Mouse (Mus musculus) forebrain, postnatal 0 days (tissue): ENCODE data around the gene Arhgap44. TPM values are rescaled to one million over a fixed set of nuclear protein-coding genes. Genes with fewer than 3 reads are reported as not detected.

Experiments used
- ATAC-seq: fragments of 200-750 bp; cut with Nextera tagmentation; 2 replicates; pipeline ENCODE4 v1.8.0; 2017; ENCODE audit warnings: mild to moderate bottlenecking, moderate library complexity
- DNase-seq: peaks from one replicate; pipeline ENCODE4 v3.0.0-alpha.2; 2015
- H3K27ac ChIP-seq: fragments of 300-500 bp; sonication (generic); 2 replicates; pipeline ENCODE4 v1.5.1; 2014; ENCODE audit warnings: low read depth, mild to moderate bottlenecking, antibody characterized with exemption, low read length, moderate library complexity, mixed read lengths
- H3K27me3 ChIP-seq: fragments of 300-500 bp; sonication (generic); 2 replicates; pipeline ENCODE4 v1.6.1; 2014; ENCODE audit warnings: mild to moderate bottlenecking, low read length, mixed read lengths; ENCODE audit not compliant: insufficient read depth
- H3K36me3 ChIP-seq: fragments of 300-500 bp; sonication (generic); 2 replicates; pipeline ENCODE4 v1.6.1; 2014; ENCODE audit warnings: mild to moderate bottlenecking, moderate library complexity; ENCODE audit not compliant: insufficient read depth
- H3K4me1 ChIP-seq: fragments of 300-500 bp; sonication (generic); 2 replicates; pipeline ENCODE4 v1.6.1; 2014; ENCODE audit warnings: antibody characterized with exemption; ENCODE audit not compliant: insufficient read depth
- H3K4me2 ChIP-seq: fragments of 300-500 bp; sonication (generic); 2 replicates; pipeline ENCODE4 v1.6.1; 2014; ENCODE audit warnings: low read depth, mild to moderate bottlenecking, moderate library complexity
- H3K4me3 ChIP-seq: fragments of 300-500 bp; sonication (generic); 2 replicates; pipeline ENCODE4 v1.5.1; 2014; ENCODE audit warnings: low read depth, low read length, mixed read lengths
- H3K9ac ChIP-seq: fragments of 300-500 bp; sonication (generic); 2 replicates; pipeline ENCODE4 v1.6.1; 2014; ENCODE audit warnings: mild to moderate bottlenecking
- H3K9me3 ChIP-seq: fragments of 300-500 bp; sonication (generic); 2 replicates; pipeline ENCODE4 v1.6.1; 2016; ENCODE audit warnings: low read length
- CTCF ChIP-seq: sonication (generic); IDR thresholded peaks from 2 replicates; pipeline ENCODE4 v1.5.1; 2016; ENCODE audit warnings: antibody characterized with exemption, control low read depth, low read depth
- WGBS: fragments of 180-500 bp; shearing (Covaris S2); extraction: QIAGEN DNeasy Blood & Tissue Kit; methylation state at CpG from one replicate; pipeline ENCODE4 v1.1.7; 2014; 5-methylcytosine and 5-hydroxymethylcytosine counted together
- polyA plus RNA-seq: library from polyadenylated mRNA; unstranded; fragments of >200 nt; fragmentation: Nextera tagmentation; extraction: Ambion mirVana; gene quantifications from 2 replicates; pipeline ENCODE4 v1.2.1, GENCODE M21; 2015
- total RNA-seq: library from RNA; depleted of rRNA; stranded (reverse); fragments of >200 nt; gene quantifications from 2 replicates; pipeline ENCODE4 v1.2.3, GENCODE M21; 2014

The Arhgap44 gene
- total and polyA plus RNA-seq, 2 experiments from 2014 or later: 17.4 to 29.6 TPM

DNA sequence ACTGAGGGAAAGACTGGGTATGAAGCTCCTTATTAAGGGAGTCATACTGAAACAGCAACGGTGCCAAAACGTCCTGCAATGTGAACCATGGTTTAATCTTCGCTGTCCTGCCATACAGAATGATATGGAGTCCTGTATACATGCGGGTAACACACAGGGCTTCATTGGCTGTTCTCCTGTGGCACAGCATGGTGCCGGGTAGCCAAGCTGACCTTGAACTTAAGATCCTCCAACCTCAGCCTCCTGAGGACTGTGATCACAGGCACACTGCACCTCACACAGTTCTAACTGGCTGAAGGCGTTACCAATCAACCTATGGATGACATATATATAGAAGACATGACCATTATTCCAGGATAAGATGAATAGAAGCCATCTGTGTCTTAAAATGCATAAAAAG, 72.4 kb downstream of the Arhgap44 start:
- no peaks in the 10 kb centered on the region for H3K36me3 ChIP-seq
- no peak for TF ChIP-seq CTCF
- no peaks in the 10 kb centered on the region for H3K27me3 ChIP-seq
- H3K27ac ChIP-seq: no peak overlapping the region
- no peak for ATAC-seq
- no peak overlapping the region for H3K9ac ChIP-seq
- 86% methylated on average over 6 of the region's 6 CpGs for WGBS
- no peak for DNase-seq
- H3K4me2 ChIP-seq: no peak overlapping the region
- no peaks in the 10 kb centered on the region for H3K4me1 ChIP-seq
- no peaks in the 10 kb centered on the region for H3K9me3 ChIP-seq
- no peak overlapping the region for H3K4me3 ChIP-seq

DNA sequence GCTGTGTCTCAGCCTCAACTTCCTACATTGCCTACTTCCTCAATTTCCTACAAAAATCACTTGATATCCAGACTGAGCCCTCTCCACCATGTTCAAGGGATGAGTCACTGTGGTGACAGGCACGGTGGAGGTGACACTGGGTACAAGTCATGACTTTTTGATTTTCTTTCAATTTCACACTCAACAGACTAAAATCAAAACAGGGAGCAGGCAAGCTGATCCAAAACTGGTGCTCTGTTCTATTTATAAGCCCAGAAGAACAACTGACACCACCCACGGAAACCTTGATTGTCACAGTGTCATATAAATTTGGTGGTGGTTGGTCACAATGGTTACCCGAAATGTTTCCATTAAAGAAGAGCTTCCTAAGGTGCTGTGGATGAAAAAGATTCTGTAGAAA, 72.8 kb downstream of the Arhgap44 start:
- H3K4me1 ChIP-seq: no peaks in the 10 kb centered on the region
- DNase-seq (no peak), ATAC-seq (no peak)
- no peak for TF ChIP-seq CTCF
- no peaks in the 10 kb centered on the region for H3K36me3 ChIP-seq
- no peak overlapping the region for H3K4me3 ChIP-seq
- no peaks in the 10 kb centered on the region for H3K9me3 ChIP-seq
- no peaks in the 10 kb centered on the region for H3K27me3 ChIP-seq
- H3K27ac ChIP-seq: no peak overlapping the region
- H3K9ac ChIP-seq: no peak overlapping the region
- no peak overlapping the region for H3K4me2 ChIP-seq
- WGBS: 91% methylated on average over 3 of the region's 3 CpGs

DNA sequence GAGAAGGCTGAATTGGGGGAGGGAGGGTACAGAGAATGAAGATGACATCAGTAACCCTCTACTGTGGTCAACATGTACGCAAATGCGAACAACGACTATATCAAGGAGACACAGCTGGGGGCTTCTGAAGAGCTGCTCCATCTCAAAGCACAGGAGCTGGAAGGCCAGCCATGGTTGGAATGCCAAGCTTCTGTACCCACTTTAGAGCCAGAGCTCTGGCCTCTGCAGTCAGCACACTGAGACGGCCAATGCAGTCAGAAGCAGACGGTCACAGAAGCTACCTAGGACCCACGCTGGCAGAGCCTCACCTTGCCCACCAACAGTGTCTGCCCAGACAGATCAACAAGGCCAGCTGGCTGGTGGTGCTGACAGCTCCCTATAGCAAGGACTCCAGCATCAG, 73.5 kb downstream of the Arhgap44 start:
- Histone ChIP-seq H3K4me2 (no peak overlapping the region), H3K36me3 (no peaks in the 10 kb centered on the region), H3K4me1 (no peaks in the 10 kb centered on the region), H3K27me3 (no peaks in the 10 kb centered on the region), H3K27ac (no peak overlapping the region), H3K9ac (no peak overlapping the region), H3K9me3 (no peaks in the 10 kb centered on the region), H3K4me3 (no peak overlapping the region)
- TF ChIP-seq CTCF: no peak
- ATAC-seq: no peak
- DNase-seq: no peak
- WGBS: 89% methylated on average over 6 of the region's 6 CpGs

DNA sequence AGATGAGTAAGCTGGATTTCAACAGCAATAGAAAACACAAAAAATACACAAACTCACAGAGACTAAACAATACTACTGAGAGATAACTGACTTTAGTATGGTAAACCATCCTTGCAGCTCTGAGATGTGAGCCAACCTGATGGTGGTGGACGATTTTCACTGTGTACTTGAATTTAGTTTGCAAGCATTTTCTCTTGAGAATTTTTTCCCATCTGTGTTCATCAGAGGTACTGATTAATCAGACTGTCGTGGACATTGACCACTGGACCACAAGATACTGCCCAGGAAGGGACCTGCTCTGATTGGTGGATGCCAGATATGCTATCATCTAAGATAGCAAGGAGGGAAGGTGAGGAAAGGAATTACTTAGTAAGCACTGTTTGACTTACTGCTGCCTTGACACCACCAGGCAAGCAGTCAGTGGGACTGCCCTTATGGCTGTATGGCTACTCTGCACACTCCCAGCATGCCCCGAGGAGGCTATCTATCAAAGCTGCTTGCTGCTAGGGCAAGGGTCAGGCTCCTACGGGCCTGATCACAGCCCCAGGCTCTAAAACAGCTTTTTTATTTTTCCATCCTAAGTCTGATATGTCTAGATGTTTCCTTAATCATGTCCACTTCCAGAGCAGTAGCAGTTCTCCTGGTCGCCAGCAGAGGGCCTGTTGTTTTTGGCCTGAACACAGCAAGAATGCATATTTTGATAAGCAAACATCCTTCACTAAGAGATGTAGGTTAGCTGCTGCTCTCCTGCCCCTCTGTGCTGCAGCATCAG, 74.1 kb downstream of the Arhgap44 start:
- WGBS: 62% methylated on average over 5 of the region's 5 CpGs
- Histone ChIP-seq H3K4me1 (no peaks in the 10 kb centered on the region), H3K27ac (no peak overlapping the region), H3K27me3 (no peaks in the 10 kb centered on the region), H3K9me3 (no peaks in the 10 kb centered on the region), H3K4me3 (no peak overlapping the region), H3K36me3 (no peaks in the 10 kb centered on the region), H3K9ac (no peak overlapping the region), H3K4me2 (no peak overlapping the region)
- DNase-seq (peak; percentile 39), ATAC-seq (peak; percentile 25; the same call in 1 of the 2 replicates)
- TF ChIP-seq CTCF: peak; percentile 82

DNA sequence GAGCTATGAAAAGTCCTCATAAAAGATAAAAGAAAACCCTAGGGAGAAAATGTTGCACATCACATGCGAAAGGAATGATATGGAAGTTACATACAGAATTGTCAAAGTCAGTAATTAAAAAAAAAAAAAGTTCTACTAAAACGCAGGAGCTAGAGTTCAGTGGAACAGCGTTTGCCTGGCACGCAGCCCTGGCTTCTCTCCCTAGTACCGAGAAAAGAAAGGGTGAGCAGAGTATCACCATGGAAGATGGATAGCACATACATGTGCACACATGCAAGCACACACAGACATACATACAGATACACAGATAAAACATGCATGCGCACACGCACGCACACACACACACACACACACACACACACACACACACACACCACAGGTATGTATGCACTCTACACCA, 82.0 kb downstream of the Arhgap44 start:
- H3K4me3 ChIP-seq: no peak overlapping the region
- no peak overlapping the region for H3K27ac ChIP-seq
- no peaks in the 10 kb centered on the region for H3K4me1 ChIP-seq
- DNase-seq (no peak), ATAC-seq (no peak)
- no peaks in the 10 kb centered on the region for H3K9me3 ChIP-seq
- no peaks in the 10 kb centered on the region for H3K27me3 ChIP-seq
- H3K4me2 ChIP-seq: no peak overlapping the region
- no peak overlapping the region for H3K9ac ChIP-seq
- no peaks in the 10 kb centered on the region for H3K36me3 ChIP-seq
- no peak for TF ChIP-seq CTCF
- 80% methylated on average over 8 of the region's 8 CpGs for WGBS

DNA sequence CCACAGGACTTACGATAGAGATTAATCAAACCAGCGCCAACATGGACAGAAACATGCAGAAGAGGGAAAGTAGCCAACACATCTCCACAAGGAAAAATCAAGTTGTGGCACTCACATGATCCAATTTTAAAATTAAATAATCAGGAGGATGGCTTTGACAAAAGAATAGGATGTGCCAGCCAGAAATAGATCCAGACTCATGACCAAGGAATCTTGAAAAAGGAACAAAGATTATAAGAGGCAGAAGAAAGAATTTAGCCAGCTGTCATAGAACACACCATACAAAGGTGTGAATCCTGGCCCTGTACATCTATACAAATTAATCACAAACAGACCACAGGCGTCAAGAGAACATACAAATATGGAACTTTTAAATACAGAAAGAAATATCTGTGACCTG, 82.5 kb downstream of the Arhgap44 start:
- Histone ChIP-seq H3K4me2 (no peak overlapping the region), H3K36me3 (no peaks in the 10 kb centered on the region), H3K4me1 (no peaks in the 10 kb centered on the region), H3K9me3 (no peaks in the 10 kb centered on the region), H3K27ac (no peak overlapping the region), H3K9ac (no peak overlapping the region), H3K27me3 (no peaks in the 10 kb centered on the region), H3K4me3 (no peak overlapping the region)
- no peak for TF ChIP-seq CTCF
- ATAC-seq (no peak), DNase-seq (no peak)
- WGBS: 83% methylated on average over 3 of the region's 3 CpGs

DNA sequence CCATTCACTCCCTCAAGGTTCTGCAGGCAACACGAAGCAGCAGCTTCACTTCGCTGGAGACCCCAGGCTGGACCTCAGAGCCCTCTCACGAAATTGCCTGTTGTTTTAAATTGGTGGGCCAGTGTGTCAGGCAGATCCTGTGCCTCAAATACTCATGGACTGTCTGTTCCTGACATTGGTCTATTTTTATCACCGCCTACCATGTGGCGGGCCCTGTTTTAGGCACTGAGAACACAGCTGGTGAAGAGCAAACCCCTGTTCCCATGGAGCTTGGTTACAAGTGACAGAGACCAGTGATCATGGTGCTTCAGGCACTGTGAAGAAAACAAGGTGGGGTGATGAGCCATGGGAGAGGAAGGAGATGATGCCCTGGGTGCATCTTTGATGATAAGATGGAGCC, 93.2 kb downstream of the Arhgap44 start:
- H3K4me2 ChIP-seq: no peak overlapping the region
- H3K9ac ChIP-seq: no peak overlapping the region
- no peaks in the 10 kb centered on the region for H3K27me3 ChIP-seq
- no peaks in the 10 kb centered on the region for H3K4me1 ChIP-seq
- no peak for DNase-seq
- peaks cover 10% of the 10 kb centered on the region; the same call in 1 of the 2 replicates for H3K36me3 ChIP-seq
- ATAC-seq: no peak
- H3K27ac ChIP-seq: no peak overlapping the region
- WGBS: 89% methylated on average over 5 of the region's 5 CpGs
- H3K9me3 ChIP-seq: no peaks in the 10 kb centered on the region
- H3K4me3 ChIP-seq: no peak overlapping the region
- TF ChIP-seq CTCF: no peak
